Mouse (Mus musculus) megakaryocyte, embryonic 14.5 days (primary cell): ENCODE measurements around the gene Rora.

Source experiments
- FLI1 ChIP-seq: IDR thresholded peaks from 2 replicates; pipeline ENCODE4 v1.6.1; 2012; ENCODE audit warnings: low read length, inconsistent platforms, mixed read lengths
- GATA1 ChIP-seq: IDR thresholded peaks from 3 replicates; pipeline ENCODE4 v1.6.1; 2012; ENCODE audit warnings: mixed read lengths, low read length, inconsistent platforms, borderline replicate concordance

DNA sequence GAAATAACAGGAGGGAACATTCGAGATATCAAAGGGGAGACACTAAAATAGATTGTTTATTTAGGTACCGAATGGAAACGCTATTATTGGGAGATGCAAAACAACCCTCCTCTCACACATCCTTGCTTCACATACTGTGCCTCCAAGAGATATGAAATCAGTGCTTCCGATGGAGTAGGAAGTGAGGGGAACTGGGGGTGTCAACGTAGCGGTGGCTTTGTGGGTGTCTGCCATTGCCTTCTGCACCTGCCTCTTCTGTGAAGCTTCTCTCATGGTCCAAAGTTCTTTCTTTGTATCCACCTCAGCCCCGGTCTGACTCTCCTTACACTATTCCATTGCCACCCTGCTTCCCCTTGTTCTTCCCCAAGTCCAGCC lies 472.2 kb downstream of the Rora start:
- TF ChIP-seq GATA1 (no peak), FLI1 (no peak)
